Mouse (Mus musculus) stomach, postnatal 0 days (tissue): ENCODE measurements around the gene Abcg1.

Experiments
- CTCF ChIP-seq: IDR thresholded peaks from 2 replicates; pipeline ENCODE4 v1.5.1; 2016; ENCODE audit warnings: antibody characterized with exemption, low read depth, mild to moderate bottlenecking, moderate library complexity
- EP300 ChIP-seq: optimal IDR thresholded peaks from 2 replicates; pipeline ENCODE3; 2016; ENCODE audit warnings: antibody characterized with exemption

DNA sequence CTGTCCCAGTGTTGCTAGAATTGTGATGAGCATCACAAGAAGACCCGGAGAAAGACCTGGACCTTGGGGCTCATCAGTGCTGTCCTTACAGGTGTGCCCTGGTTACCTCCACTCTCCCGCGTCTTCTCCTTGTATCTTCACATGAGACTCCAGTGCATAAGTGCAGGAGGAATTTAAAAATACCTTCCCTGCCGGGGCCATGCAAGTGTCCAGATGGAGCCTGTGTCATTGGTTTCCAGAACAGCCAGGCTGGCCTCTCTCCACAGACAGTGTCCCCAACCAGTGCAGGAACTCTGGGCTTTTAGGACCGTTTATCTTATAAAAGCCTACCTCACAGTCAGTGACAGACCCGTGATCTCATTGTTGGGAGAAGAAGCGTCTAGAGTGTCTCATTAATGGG is 38.1 kb downstream of the Abcg1 start:
- TF ChIP-seq EP300 (no peak), CTCF (no peak)
